Mouse (Mus musculus) myocyte (in vitro differentiated cells): Measurements from ENCODE around the gene Nhsl2.

Experiments
- POLR2A ChIP-seq: IDR thresholded peaks from one replicate; pipeline ENCODE4 v1.6.1; 2011; ENCODE audit warnings: low read depth, mild to moderate bottlenecking, control low read depth, moderate library complexity; ENCODE audit not compliant: insufficient read length
- POLR2AphosphoS2 ChIP-seq: IDR thresholded peaks from one replicate; pipeline ENCODE4 v1.6.1; 2011; ENCODE audit warnings: low read depth, control low read depth; ENCODE audit not compliant: insufficient read length
- SRF ChIP-seq: IDR thresholded peaks from one replicate; pipeline ENCODE4 v1.6.1; 2011; ENCODE audit warnings: low read depth; ENCODE audit not compliant: control insufficient read depth, insufficient read length
- USF1 ChIP-seq: IDR thresholded peaks from one replicate; pipeline ENCODE4 v1.6.1; 2011; ENCODE audit warnings: low read depth, mild to moderate bottlenecking, control low read depth, moderate library complexity

DNA sequence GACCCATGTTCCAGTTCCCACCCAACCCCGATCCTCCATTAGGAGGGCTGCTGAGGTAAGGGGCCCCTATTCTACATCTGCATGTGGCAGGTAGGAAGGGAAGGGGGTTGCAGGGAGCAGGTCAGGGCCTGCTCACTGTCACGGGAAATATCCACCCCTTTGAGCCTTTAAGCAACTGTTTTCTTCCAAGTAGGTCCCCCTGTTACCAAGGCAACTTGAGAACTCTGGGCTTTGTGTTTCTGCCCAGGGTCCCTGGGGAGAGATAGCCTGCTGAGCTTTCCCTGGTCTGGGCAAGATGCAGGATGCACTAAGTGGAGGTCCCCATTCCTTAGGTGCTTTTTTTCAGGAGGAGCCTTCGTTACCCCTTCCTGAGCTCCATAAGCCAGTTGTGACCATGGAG lies 214.9 kb downstream of the Nhsl2 start:
- no peak for TF ChIP-seq POLR2AphosphoS2
- no peak for TF ChIP-seq SRF
- no peak for TF ChIP-seq POLR2A
- no peak for TF ChIP-seq USF1
